Mouse (Mus musculus) stomach, embryonic 14.5 days (tissue): ENCODE data around the gene Tcf25. TPM values are rescaled to one million over a fixed set of nuclear protein-coding genes. Genes with fewer than 3 reads are reported as not detected.
"Not testable (repeated sequence)": the region's sequence is repeated elsewhere in the genome, so short reads cannot be mapped to it uniquely, and the experiment has no call there.

ENCODE experiments used
- ATAC-seq: fragments of 200-750 bp; cut with Nextera tagmentation; 2 replicates; pipeline ENCODE4 v1.8.0; 2017; ENCODE audit warnings: low read depth, moderate TSS enrichment; ENCODE audit not compliant: insufficient number of reproducible peaks, insufficient read depth, low FRiP score
- H3K27ac ChIP-seq: fragments of 300-500 bp; sonication (generic); 2 replicates; pipeline ENCODE4 v1.5.1; 2014; ENCODE audit warnings: mild to moderate bottlenecking, low read length, moderate library complexity, mixed read lengths
- H3K27me3 ChIP-seq: fragments of 300-500 bp; sonication (generic); 2 replicates; pipeline ENCODE4 v1.6.1; 2014; ENCODE audit warnings: low read length, control low read depth, mixed read lengths; ENCODE audit not compliant: control insufficient read depth, insufficient read depth
- H3K36me3 ChIP-seq: fragments of 300-500 bp; sonication (generic); 2 replicates; pipeline ENCODE4 v1.6.1; 2014; ENCODE audit warnings: mild to moderate bottlenecking, control low read depth, low read length, moderate library complexity, mixed read lengths; ENCODE audit not compliant: control insufficient read depth, insufficient read depth
- H3K4me1 ChIP-seq: fragments of 300-500 bp; sonication (generic); 2 replicates; pipeline ENCODE4 v1.6.1; 2014; ENCODE audit warnings: low read length, control low read depth, mixed read lengths; ENCODE audit not compliant: control insufficient read depth, insufficient read depth
- H3K4me2 ChIP-seq: fragments of 300-500 bp; sonication (generic); replicated peaks from 2 replicates; pipeline ENCODE4 v1.6.1; 2014; ENCODE audit warnings: low read depth, low read length, control low read depth
- H3K4me3 ChIP-seq: fragments of 300-500 bp; sonication (generic); 2 replicates; pipeline ENCODE4 v1.5.1; 2014; ENCODE audit warnings: low read depth, low read length, control low read depth
- H3K9ac ChIP-seq: fragments of 300-500 bp; sonication (generic); replicated peaks from 2 replicates; pipeline ENCODE4 v1.6.1; 2014; ENCODE audit warnings: low read depth, mild to moderate bottlenecking, control low read depth, low read length, moderate library complexity, mixed read lengths
- H3K9me3 ChIP-seq: fragments of 300-500 bp; sonication (generic); 2 replicates; pipeline ENCODE4 v1.6.1; 2016; ENCODE audit warnings: low read depth, low read length, control low read depth; ENCODE audit not compliant: control insufficient read depth
- WGBS: fragments of 180-500 bp; shearing (Covaris S2); extraction: QIAGEN DNeasy Blood & Tissue Kit; methylation state at CpG from one replicate; pipeline ENCODE4 v1.1.7; 2014; 5-methylcytosine and 5-hydroxymethylcytosine counted together
- polyA plus RNA-seq: library from polyadenylated mRNA; unstranded; fragments of >200 nt; fragmentation: Nextera tagmentation; extraction: Ambion mirVana; gene quantifications from 2 replicates; pipeline ENCODE4 v1.2.1, GENCODE M21; 2014

Gene Tcf25
- polyA plus RNA-seq, 1 experiment from 2014 or later: 177 TPM

DNA sequence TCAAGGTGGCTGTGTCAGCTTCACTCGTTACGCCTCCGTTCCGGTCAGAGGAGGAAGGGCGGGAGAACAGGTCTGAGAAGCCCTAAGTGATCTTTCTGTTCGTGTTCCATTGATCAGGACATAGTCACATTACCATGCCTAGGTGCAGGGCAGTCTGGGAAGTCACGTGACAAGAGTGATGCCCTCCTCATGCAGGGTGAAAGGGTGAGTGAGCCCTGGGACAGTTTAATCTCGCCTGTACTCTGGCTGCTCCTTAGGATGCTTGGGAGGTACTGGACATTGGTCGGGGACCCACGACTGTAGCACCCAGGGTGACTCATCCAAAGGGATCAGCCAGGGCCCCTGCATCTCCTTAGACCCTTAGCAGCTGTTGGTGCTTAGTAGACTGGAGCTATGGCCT lies 72.4 kb downstream of the Tcf25 start:
- Histone ChIP-seq H3K27ac (no peak overlapping the region), H3K9ac (no peak overlapping the region), H3K27me3 (no peaks in the 10 kb centered on the region), H3K4me3 (no peak overlapping the region), H3K36me3 (no peaks in the 10 kb centered on the region; the same call in 1 of the 2 replicates), H3K4me1 (no peaks in the 10 kb centered on the region; the same call in 1 of the 2 replicates), H3K9me3 (no peaks in the 10 kb centered on the region), H3K4me2 (no peak overlapping the region)
- no peak for ATAC-seq
- 82% methylated on average over 10 of the region's 10 CpGs for WGBS

DNA sequence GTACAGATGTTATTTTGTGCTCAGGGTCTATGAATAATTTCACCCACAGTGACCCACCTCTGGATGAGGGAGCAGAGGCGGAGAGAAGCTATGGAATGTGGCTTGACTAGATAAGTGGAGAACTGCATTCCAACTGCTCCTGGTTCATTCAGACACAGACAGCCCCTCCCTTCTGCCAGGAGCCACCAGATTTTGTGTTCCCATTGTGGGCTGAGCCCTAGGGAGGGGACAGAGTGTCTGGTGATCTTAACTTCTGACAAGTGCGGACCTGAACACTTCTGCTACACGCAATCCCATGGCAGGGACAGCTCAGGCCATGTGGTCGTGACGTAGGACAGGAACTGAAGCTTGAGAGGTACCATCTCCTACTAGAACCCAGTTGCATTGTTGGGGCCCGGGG lies 73.2 kb downstream of the Tcf25 start:
- H3K4me1 ChIP-seq: no peaks in the 10 kb centered on the region; the same call in 1 of the 2 replicates
- H3K4me3 ChIP-seq: no peak overlapping the region
- H3K9me3 ChIP-seq: no peaks in the 10 kb centered on the region
- H3K36me3 ChIP-seq: no peaks in the 10 kb centered on the region; the same call in none of the 2 replicates
- H3K9ac ChIP-seq: no peak overlapping the region
- no peak overlapping the region for H3K27ac ChIP-seq
- 75% methylated on average over 6 of the region's 6 CpGs for WGBS
- no peaks in the 10 kb centered on the region for H3K27me3 ChIP-seq
- no peak overlapping the region for H3K4me2 ChIP-seq
- ATAC-seq: no peak

DNA sequence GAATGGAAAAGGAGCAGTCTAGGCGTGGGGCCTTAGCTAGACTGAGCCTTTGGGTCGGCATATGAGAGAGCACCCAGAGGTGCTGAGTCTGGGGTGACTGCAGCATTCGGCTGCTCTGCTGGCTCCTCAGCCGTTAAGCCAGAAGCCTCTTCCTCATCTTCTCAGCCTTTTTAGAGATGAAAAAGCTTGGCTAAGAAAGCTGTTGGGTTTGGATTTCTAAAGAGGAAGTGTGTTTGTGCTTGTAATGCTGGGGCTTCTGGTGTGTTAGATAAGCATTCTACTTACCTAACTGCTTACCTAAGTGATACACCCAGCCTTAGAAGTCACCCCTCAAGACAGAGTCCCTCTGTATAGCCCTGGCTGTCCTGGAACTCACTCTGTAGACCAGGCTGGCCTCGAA lies 77.2 kb downstream of the Tcf25 start:
- ATAC-seq: no peak
- H3K4me3 ChIP-seq: no peak overlapping the region
- no peaks in the 10 kb centered on the region for H3K9me3 ChIP-seq
- H3K27me3 ChIP-seq: no peaks in the 10 kb centered on the region
- H3K4me2 ChIP-seq: no peak overlapping the region
- H3K36me3 ChIP-seq: peaks cover 16% of the 10 kb centered on the region
- no peak overlapping the region for H3K9ac ChIP-seq
- H3K4me1 ChIP-seq: no peaks in the 10 kb centered on the region
- 87% methylated on average over 5 of the region's 5 CpGs for WGBS
- no peak overlapping the region for H3K27ac ChIP-seq

DNA sequence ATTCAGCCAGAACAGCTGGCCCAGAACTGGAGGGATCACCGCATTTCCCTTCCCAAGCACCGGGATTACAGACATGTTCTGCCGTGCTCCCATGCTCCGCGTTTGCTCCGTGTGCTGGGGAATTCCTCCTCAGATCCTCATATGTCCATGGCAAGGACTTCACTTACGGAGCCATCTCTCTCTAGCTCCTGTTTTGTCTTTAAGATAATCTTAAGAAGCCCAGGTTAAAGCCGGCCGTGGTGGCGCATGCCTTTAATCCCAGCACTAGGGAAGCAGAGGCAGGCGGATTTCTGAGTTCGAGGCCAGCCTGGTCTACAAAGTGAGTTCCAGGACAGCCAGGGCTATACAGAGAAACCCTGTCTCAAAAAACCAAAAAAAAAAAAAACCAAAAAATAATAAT lies 78.2 kb downstream of the Tcf25 start:
- H3K9ac ChIP-seq, H3K27me3 ChIP-seq, H3K27ac ChIP-seq, H3K4me3 ChIP-seq, ATAC-seq, H3K4me1 ChIP-seq, H3K9me3 ChIP-seq, H3K4me2 ChIP-seq: not testable (repeated sequence)
- 92% methylated on average over 12 of the region's 12 CpGs for WGBS
- H3K36me3 ChIP-seq: peaks cover 16% of the 10 kb centered on the region

DNA sequence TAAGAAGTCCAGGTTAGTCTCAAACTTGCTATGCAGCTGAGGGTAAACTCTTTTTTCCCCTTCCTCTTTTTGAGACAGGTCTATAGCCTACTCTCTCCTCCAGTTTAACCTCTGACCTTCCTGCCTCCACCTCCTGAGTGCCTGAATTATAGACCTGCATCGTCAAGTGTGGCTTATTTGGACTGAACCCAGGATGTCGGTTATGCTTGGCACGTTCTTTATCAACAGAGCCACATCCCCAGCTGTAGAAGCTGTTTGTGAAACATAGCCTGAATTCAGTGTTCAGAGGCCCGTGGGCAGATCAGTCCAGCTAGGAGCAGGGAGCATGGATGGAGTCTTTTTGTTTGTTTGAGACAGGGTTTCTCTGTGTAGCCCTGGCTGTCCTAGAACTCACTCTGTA lies 78.6 kb downstream of the Tcf25 start:
- Histone ChIP-seq H3K4me1 (no peaks in the 10 kb centered on the region), H3K4me3 (no peak overlapping the region), H3K27ac (no peak overlapping the region), H3K4me2 (no peak overlapping the region), H3K27me3 (no peaks in the 10 kb centered on the region), H3K9ac (no peak overlapping the region), H3K9me3 (no peaks in the 10 kb centered on the region), H3K36me3 (peaks cover 16% of the 10 kb centered on the region)
- ATAC-seq: no peak
- 82% methylated on average over 4 of the region's 4 CpGs for WGBS

DNA sequence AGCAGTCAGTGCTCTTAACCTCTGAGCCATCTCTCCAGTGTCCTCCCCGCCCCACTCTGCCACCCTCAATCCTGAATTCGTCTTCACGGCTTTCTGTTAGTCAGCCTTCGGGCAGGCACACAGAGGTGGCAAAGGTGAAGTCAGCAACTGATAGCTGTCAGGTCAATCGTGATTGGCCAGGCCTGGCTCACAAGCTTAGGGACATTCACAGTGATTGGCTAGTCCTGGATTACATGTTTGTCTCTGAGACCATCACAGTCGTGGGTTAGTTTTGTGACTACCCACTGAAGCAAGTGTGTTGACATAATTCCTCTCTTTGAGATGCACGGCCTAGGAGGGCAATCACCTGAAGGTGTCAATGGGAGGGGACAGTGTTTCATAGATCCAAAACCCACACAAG lies 79.7 kb downstream of the Tcf25 start:
- H3K36me3 ChIP-seq: peaks cover 25% of the 10 kb centered on the region
- no peak overlapping the region for H3K9ac ChIP-seq
- WGBS: 70% methylated on average over 7 of the region's 7 CpGs

More for the DNA sequence above, 79.7 kb downstream of the Tcf25 start:
- H3K27me3 ChIP-seq: no peaks in the 10 kb centered on the region
- H3K9me3 ChIP-seq: no peaks in the 10 kb centered on the region
- no peak for ATAC-seq
- H3K4me3 ChIP-seq: no peak overlapping the region
- H3K4me2 ChIP-seq: no peak overlapping the region
- H3K27ac ChIP-seq: no peak overlapping the region
- H3K4me1 ChIP-seq: no peaks in the 10 kb centered on the region

Other genes starting within 250 kb of the Tcf25 start
- 20.4 and 23.9 TPM in 2 replicates for gene Sult5a1, start 215.4 kb upstream of the Tcf25 start, polyA plus RNA-seq
- 1.1 and 1.7 TPM in 2 replicates for gene Dpep1, start 187.5 kb upstream of the Tcf25 start, polyA plus RNA-seq
- 90.6 and 106 TPM in 2 replicates for gene Chmp1a, start 161.0 kb upstream of the Tcf25 start, polyA plus RNA-seq
- 4.1 and 5.7 TPM in 2 replicates for gene Spata33, start 160.9 kb upstream of the Tcf25 start, polyA plus RNA-seq
- gene Cdk10, start 148.9 kb upstream of the Tcf25 start, polyA plus RNA-seq: 36.3 and 37.5 TPM in 2 replicates
- gene Spata2l, start 137.5 kb upstream of the Tcf25 start, polyA plus RNA-seq: 4.1 and 4.7 TPM in 2 replicates
- 21.8 and 23.2 TPM in 2 replicates for gene Zfp276, start 119.6 kb upstream of the Tcf25 start, polyA plus RNA-seq
- 26.5 and 29.7 TPM in 2 replicates for gene Vps9d1, start 119.4 kb upstream of the Tcf25 start, polyA plus RNA-seq
- 29.4 and 33.6 TPM in 2 replicates for gene Fanca, start 55.2 kb upstream of the Tcf25 start, polyA plus RNA-seq
- 2.2 and 3.1 TPM in 2 replicates for gene Spire2, start 41.0 kb upstream of the Tcf25 start, polyA plus RNA-seq
- gene Mc1r, start 33.4 kb downstream of the Tcf25 start, polyA plus RNA-seq: 0.10 TPM in 1 of 2 replicates, not detected in the other
- gene Tubb3, start 37.7 kb downstream of the Tcf25 start, polyA plus RNA-seq: 83.3 and 89.6 TPM in 2 replicates
- gene Def8, start 49.8 kb downstream of the Tcf25 start, polyA plus RNA-seq: 30.2 and 30.9 TPM in 2 replicates
- 35.8 and 36.3 TPM in 2 replicates for gene Afg3l1, start 104.2 kb downstream of the Tcf25 start, polyA plus RNA-seq
- gene Dbndd1, start 141.7 kb downstream of the Tcf25 start, polyA plus RNA-seq: 4.0 and 5.7 TPM in 2 replicates
- 31.3 and 32.5 TPM in 2 replicates for gene Gas8, start 145.1 kb downstream of the Tcf25 start, polyA plus RNA-seq